Mouse (Mus musculus): Measurements from ENCODE around the gene Eif3c.

The Eif3c gene
- long read RNA-seq, experiment 1, transcript Eif3c-201 (21 exons, 3,383 nt) = major isoform, 17 of 205 reads
- long read RNA-seq, experiment 1, partial matches to known transcripts = 180 of 205 reads
- long read RNA-seq, experiment 1, other reads (novel, unspliced or antisense) = 8 of 205 reads
- long read RNA-seq, experiment 2, transcript Eif3c-201 (21 exons, 3,383 nt) = major isoform, 10 of 204 reads
- long read RNA-seq, experiment 2, partial matches to known transcripts = 192 of 204 reads
- long read RNA-seq, experiment 2, other reads (novel, unspliced or antisense) = 2 of 204 reads

DNA sequence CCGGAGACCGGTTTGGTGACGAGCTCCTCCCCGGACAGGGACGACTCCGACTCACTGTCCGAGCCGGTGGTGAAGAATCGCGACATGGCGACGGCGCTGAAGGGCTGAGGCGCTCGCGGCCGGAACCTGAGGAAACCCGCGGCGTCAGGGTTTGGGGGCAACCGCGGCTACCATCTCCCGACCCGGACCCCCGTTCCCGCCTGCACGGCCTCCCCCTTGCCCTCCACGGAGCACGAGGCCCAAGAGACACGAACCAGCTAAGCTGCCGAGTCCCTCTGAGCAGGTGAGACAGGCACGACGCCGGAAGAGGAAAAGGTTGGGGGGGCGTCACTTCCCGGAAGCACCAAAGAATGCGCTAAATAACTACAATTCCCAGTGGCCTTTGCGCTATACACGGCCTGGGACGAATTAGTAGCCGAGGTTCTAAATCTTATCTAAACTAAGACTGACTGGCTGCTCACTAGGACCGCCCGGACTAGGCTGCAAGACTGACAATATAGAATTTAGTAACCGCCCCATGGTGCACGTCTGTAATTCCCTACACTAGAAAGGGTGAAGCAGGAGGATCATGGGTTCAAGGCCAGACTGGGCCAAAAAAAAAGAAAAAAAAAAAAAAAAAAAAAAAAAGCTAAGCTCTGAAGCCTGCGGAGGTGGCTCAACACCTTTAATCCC, at the start of gene Eif3c:
Gene Eif3c, minus strand, starts transcription at position 318 of the 672 bp plus-strand sequence.
- intact Hi-C loops (cut with DNase I) = no loop called here

DNA sequence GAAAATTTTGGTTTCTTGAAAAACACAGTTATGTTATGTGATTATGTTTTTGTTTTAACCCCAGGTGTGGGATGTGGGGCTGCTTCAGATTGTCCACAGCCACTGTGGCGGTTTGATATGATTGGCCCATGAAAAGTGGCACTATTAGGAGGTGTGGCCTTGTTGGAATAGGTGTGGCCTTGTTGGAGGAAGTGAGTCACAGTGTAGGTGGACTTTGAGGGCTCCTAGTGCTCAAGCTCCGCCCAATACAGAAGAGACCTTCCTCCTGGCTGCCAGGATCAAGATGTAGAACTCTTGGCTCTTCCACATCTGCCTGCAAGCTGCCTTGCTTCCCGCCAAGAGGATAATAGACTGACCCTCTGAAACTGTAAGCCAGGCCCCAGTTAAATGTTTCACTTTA, 46.5 kb upstream of the Eif3c start:
- intact Hi-C loops (cut with DNase I) = no loop called here

- intact Hi-C loops (cut with DNase I) = no loop called here
Observed at GRCm38 (mm10) chr7:126607796-126608195, 41.6 kb upstream of the Eif3c start.

DNA sequence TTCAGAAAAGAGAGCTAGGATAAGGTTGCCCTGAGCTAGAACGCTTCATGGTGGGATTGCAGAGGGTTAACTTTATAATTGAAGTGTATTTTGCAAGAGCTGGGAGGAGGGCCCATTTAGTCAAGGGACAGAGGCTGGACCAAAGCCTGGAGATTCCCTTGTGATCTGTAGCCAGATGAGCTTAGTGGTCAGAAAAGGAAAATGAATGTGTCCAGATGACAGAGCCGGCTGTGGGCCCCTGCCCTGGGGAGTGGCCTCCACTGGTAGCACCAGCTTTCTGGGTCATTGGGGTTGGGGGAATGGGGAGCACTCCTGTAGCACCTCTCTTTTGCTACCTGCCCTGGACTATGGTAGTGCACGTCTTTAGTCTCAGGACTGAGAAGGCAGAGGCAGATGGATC, 40.9 kb upstream of the Eif3c start:
- intact Hi-C loops (cut with DNase I) = no loop called here

DNA sequence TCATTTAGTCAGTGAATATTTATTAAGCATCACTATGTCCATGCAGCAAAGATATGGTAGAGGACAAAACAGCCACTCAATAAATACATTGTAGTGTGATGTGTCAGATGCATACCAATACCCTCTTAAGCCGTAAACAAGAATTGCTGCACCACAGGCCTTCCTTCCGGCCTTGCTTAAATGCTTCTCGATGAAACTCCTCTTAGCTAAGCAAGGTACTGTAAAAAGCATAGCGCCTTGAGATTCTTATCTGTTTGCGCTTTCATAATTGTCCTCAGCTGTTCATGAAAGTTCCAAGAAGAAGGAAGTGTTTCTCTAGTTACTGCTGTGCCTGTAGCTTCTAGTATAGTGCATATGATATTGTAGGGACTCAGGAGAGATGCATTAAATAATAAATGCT, 40.4 kb upstream of the Eif3c start:
- intact Hi-C loops (cut with DNase I) = no loop called here

- intact Hi-C loops (cut with DNase I) = no loop called here
Observed at GRCm38 (mm10) chr7:126602650-126603049, 36.4 kb upstream of the Eif3c start.

DNA sequence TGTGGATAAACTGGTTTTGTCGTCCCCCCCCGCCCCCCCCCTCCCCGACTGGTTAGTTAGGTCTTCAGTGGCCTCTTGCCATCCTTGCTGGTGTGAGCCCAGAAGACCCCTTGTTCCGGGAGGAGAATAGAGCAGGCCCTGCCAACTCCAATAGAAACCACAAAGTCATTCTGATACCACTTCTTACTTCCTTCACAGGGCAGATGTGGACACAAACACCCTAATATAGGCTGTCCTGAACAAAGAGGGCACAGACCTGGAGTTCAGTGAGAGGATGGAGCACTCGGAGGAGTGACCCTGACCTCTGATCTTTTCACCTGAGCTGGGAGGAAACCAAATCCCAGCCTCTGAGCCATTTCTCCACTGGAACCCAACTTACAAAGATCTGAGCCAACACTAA, 35.7 kb upstream of the Eif3c start:
- intact Hi-C loops (cut with DNase I) = no loop called here

DNA sequence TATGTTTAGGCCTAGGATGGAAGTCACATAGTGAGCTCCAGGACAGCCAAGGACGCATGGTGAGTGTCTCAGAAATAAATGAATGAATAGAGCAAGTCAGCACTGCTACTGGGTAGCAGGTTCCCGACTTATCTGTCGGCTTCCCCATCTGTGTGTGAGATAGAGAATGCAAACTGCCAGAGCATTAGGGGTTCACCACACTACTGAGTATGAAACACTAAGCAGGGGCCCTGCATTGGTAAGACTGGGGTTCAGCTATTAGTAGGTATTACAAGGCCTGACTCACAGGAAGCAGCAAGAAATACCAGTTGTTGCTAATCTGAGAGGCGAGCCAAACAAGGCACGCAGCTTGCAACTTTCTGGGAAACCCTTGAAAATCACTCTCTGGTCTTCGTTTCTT, 32.7 kb upstream of the Eif3c start:
- intact Hi-C loops (cut with DNase I) = no loop called here

DNA sequence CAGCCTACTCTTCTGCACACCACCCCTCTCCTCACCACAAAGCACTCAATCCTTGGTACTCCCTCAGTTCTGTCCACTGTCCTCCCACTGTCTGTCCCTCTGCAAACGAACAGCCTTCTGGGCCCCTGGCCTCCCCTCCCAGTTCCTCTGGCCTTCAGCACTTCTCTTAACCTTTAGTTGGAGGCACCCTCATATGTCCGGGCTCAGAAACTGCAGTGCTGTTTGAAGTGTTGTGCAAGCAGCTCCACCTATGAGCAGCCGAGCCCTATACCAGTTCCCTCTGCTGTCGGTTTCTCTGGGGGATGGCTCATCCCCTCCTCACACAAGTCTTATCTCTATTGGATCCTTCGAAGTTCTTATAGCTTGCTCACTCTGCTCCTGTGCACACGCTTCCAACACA, 30.2 kb upstream of the Eif3c start:
- intact Hi-C loops (cut with DNase I) = no loop called here

DNA sequence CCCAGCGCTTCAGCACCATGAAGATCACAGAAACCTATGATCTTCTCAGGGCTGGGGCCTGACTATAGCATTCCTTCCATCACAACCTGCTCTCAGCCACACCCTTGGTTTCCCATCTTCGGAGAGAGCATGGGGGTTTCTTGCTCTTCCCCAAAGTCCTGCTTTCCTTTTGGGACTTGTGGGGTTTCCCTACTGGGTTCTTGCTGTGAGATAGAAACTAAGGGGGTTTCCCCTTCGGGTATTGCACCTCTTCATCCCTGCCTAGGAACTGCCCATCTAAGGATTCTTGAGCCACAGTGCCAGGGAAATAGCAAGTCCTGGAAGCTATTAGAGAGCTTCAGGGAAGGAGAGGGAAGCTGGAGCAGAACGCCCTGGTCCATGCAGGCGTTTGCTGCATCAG, 29.7 kb upstream of the Eif3c start:
- intact Hi-C loops (cut with DNase I) = no loop called here

- intact Hi-C loops (cut with DNase I) = no loop called here
Observed at GRCm38 (mm10) chr7:126594862-126595561, 28.8 kb upstream of the Eif3c start, which contains the start of gene Il27. Il27 (minus strand) TSS chr7:126594941.

GRCm38 (mm10) chr7:126587779-126588178, 21.6 kb upstream of the Eif3c start:
- intact Hi-C loops (cut with DNase I) = no loop called here

- intact Hi-C loops (cut with DNase I) = no loop called here
Observed at GRCm38 (mm10) chr7:126586839-126587238, 20.6 kb upstream of the Eif3c start.

- intact Hi-C loops (cut with DNase I) = no loop called here
Observed at GRCm38 (mm10) chr7:126585717-126586116, 19.5 kb upstream of the Eif3c start, which contains the start of gene Cln3. Cln3 (minus strand) TSS chr7:126585817.

DNA sequence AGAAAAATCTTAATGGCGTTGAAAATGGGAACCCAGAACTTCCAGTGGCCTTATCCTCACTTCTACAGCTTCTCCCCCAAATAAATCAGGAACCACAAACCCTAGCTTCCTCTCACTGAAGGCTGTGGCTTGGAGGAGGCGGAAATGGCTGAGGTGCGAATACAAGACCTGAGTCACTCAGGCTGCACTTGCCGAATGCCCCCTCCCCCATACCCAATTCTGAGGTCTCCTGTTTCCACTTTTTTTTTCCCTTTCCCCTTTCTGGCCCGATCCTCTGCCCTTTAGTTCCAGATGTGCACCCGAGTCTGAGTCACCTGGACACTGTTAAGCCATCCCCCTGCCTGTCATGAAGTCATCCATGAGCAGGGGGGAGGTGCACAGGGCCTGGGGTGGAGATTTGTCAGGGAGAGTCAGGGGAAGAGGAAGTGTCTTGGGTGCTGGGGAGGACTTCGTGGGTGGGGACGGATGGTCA, 18.3 kb upstream of the Eif3c start, which contains the start of gene Apobr:
Gene Apobr, plus strand, starts transcription at position 437 of the 472 bp plus-strand sequence.
- intact Hi-C loops (cut with DNase I) = loop anchor here (5.0 kb wide), 1 partner anchor 113 kb away; the partner anchor contains the start of genes Bola2 and Slx1b

DNA sequence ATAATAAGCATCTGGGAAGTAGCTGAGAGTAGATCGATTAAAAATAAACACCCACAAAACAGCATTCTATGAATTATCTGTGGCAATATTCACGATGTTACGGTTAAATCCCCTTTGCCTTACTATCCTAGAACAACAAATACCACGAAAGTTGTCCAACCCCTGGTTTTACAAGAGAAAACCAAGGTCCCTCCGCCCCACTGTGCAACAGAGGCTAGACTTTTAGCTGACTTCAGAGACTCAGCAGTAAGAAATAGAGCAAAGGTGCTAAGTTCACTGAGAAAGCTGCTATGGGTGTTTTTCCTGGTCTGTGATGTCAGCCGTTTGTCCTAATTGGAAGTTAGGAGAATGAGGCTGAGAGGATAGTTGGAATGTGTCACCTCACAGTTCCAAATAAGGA, 17.6 kb upstream of the Eif3c start:
- intact Hi-C loops (cut with DNase I) = loop anchor here (5.0 kb wide), 1 partner anchor 114 kb away; the partner anchor contains the start of genes Bola2 and Slx1b

- intact Hi-C loops (cut with DNase I) = loop anchor here (5.0 kb wide), 1 partner anchor 114 kb away; the partner anchor contains the start of genes Bola2 and Slx1b
Observed at GRCm38 (mm10) chr7:126583251-126583709, 17.1 kb upstream of the Eif3c start.

GRCm38 (mm10) chr7:126582759-126583158, 16.5 kb upstream of the Eif3c start:
- intact Hi-C loops (cut with DNase I) = loop anchor here (5.0 kb wide), 1 partner anchor 115 kb away; the partner anchor contains the start of genes Bola2 and Slx1b

DNA sequence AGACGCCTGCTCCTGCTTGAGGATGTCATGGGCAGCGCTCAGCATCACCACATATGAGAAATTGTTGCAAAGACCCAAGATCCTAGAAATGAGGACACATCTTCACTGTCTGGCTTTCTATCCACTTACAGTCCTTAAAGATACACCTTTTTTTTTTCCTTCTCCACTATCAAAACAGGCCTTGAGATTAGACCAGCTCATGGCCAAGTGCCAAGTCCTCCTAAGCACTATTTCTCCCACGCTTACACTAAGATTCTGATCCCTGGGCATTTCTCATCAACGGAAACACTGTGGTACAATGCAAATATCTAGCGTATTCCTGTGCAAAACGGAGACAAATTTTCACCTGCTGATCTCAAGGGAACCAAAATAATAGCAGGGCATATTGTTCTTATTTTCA, 15.4 kb upstream of the Eif3c start:
- intact Hi-C loops (cut with DNase I) = loop anchor here (5.0 kb wide), 1 partner anchor 116 kb away; the partner anchor contains the start of genes Bola2 and Slx1b

- intact Hi-C loops (cut with DNase I) = loop anchor here (2.0 kb wide), 1 partner anchor 60 kb away; no protein-coding TSS in a partner anchor
Observed at GRCm38 (mm10) chr7:126579172-126579571, 13.0 kb upstream of the Eif3c start.

DNA sequence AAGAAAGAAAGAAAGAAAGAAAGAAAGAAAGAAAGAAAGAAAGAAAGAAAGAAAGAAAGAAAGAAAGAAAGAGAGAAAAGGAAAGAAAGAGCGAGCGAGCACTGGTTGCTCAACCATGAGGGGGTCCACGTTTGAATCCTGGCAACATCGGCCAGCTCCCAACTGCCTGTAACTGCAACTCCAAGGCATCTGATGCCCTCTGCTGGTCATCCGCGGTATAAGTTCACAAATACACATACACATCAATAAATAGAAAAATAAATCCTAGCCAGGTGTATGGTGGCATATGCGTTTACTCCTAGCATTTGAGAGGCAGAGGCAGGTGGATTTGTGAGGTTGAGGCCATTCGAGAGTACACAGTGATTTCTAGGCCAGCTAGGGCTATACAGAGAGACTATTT, 10.7 kb upstream of the Eif3c start:
- intact Hi-C loops (cut with DNase I) = no loop called here

All from adrenal gland (tissue).